Mouse (Mus musculus) midbrain, embryonic 10.5 days (tissue): ENCODE data around the gene Shld1. TPM values are rescaled to one million over a fixed set of nuclear protein-coding genes. Genes with fewer than 3 reads are reported as not detected.

ENCODE experiments used
- DNase-seq: peaks from one replicate; pipeline ENCODE4 v3.0.0-alpha.2; 2017; ENCODE audit warnings: low spot score
- H3K27ac ChIP-seq: fragments of 300-500 bp; sonication (generic); replicated peaks from 2 replicates; pipeline ENCODE4 v1.5.1; 2016; ENCODE audit warnings: mild to moderate bottlenecking
- H3K27me3 ChIP-seq: fragments of 300-500 bp; sonication (generic); 2 replicates; pipeline ENCODE4 v1.6.1; 2016; ENCODE audit warnings: low read depth, mild to moderate bottlenecking; ENCODE audit not compliant: poor library complexity, severe bottlenecking
- H3K36me3 ChIP-seq: fragments of 300-500 bp; sonication (generic); 2 replicates; pipeline ENCODE4 v1.6.1; 2016; ENCODE audit warnings: mild to moderate bottlenecking, moderate library complexity
- H3K4me1 ChIP-seq: fragments of 300-500 bp; sonication (generic); 2 replicates; pipeline ENCODE4 v1.6.1; 2016
- H3K4me3 ChIP-seq: fragments of 300-500 bp; sonication (generic); 2 replicates; pipeline ENCODE4 v1.5.1; 2016; ENCODE audit warnings: mild to moderate bottlenecking, moderate library complexity
- H3K9me3 ChIP-seq: fragments of 300-500 bp; sonication (generic); replicated peaks from 2 replicates; pipeline ENCODE4 v1.6.1; 2016; ENCODE audit warnings: mild to moderate bottlenecking
- WGBS: fragments of 180-500 bp; shearing (Covaris S2); methylation state at CpG from one replicate; pipeline ENCODE4 v1.1.7; 2016; 5-methylcytosine and 5-hydroxymethylcytosine counted together
- polyA plus RNA-seq: library from polyadenylated mRNA; unstranded; fragments of >200 nt; fragmentation: Nextera tagmentation; extraction: Ambion mirVana; gene quantifications from 2 replicates; pipeline ENCODE4 v1.2.1, GENCODE M21; 2016

Gene Shld1
- polyA plus RNA-seq, 1 experiment from 2014 or later = 16.4 TPM

- Histone ChIP-seq H3K4me1 (peaks cover 9% of the 10 kb centered on the region), H3K9me3 (no peaks in the 10 kb centered on the region), H3K36me3 (no peaks in the 10 kb centered on the region), H3K27me3 (no peaks in the 10 kb centered on the region), H3K4me3 (no peak overlapping the region), H3K27ac (no peak overlapping the region)
- no peak for DNase-seq
- WGBS = 92% methylated on average over 5 of the region's 5 CpGs
Measured at GRCm38 (mm10) chr2:132744866-132745265, 58.1 kb downstream of the Shld1 start.

- Histone ChIP-seq H3K27me3 (no peaks in the 10 kb centered on the region), H3K27ac (no peak overlapping the region), H3K36me3 (no peaks in the 10 kb centered on the region), H3K4me3 (no peak overlapping the region), H3K9me3 (no peaks in the 10 kb centered on the region), H3K4me1 (peaks cover 9% of the 10 kb centered on the region)
- 83% methylated on average over 3 of the region's 3 CpGs for WGBS
- DNase-seq = no peak
Measured at GRCm38 (mm10) chr2:132746108-132746507, 59.4 kb downstream of the Shld1 start.

GRCm38 (mm10) chr2:132750726-132751125 is 64.0 kb downstream of the Shld1 start:
- H3K27me3 ChIP-seq = no peaks in the 10 kb centered on the region
- no peaks in the 10 kb centered on the region for H3K9me3 ChIP-seq
- H3K36me3 ChIP-seq = no peaks in the 10 kb centered on the region
- H3K27ac ChIP-seq = no peak overlapping the region
- peaks cover 9% of the 10 kb centered on the region for H3K4me1 ChIP-seq
- no peak for DNase-seq
- H3K4me3 ChIP-seq = no peak overlapping the region

GRCm38 (mm10) chr2:132751141-132752066 is 64.7 kb downstream of the Shld1 start:
- H3K27ac ChIP-seq = no peak overlapping the region
- 70% methylated on average over 15 of the region's 15 CpGs for WGBS
- H3K27me3 ChIP-seq = no peaks in the 10 kb centered on the region
- peaks cover 9% of the 10 kb centered on the region for H3K4me1 ChIP-seq
- no peak for DNase-seq
- H3K4me3 ChIP-seq = no peak overlapping the region
- no peaks in the 10 kb centered on the region for H3K9me3 ChIP-seq
- H3K36me3 ChIP-seq = no peaks in the 10 kb centered on the region

- H3K4me3 ChIP-seq = no peak overlapping the region
- no peaks in the 10 kb centered on the region for H3K9me3 ChIP-seq
- no peaks in the 10 kb centered on the region for H3K36me3 ChIP-seq
- H3K27me3 ChIP-seq = no peaks in the 10 kb centered on the region
- no peak for DNase-seq
- 86% methylated on average over 2 of the region's 2 CpGs for WGBS
- H3K27ac ChIP-seq = no peak overlapping the region
- peaks cover 9% of the 10 kb centered on the region for H3K4me1 ChIP-seq
Measured at GRCm38 (mm10) chr2:132752398-132752797, 65.7 kb downstream of the Shld1 start.

GRCm38 (mm10) chr2:132753137-132753536 is 66.4 kb downstream of the Shld1 start:
- Histone ChIP-seq H3K27me3 (no peaks in the 10 kb centered on the region), H3K36me3 (no peaks in the 10 kb centered on the region), H3K4me1 (peaks cover 9% of the 10 kb centered on the region), H3K4me3 (no peak overlapping the region), H3K27ac (no peak overlapping the region), H3K9me3 (no peaks in the 10 kb centered on the region)
- WGBS = 79% methylated on average over 3 of the region's 3 CpGs
- DNase-seq = no peak

- Histone ChIP-seq H3K4me1 (0 out of 2 replicates have a peak, but pooled peaks cover 3% of the 10 kb centered on the region), H3K27me3 (no peaks in the 10 kb centered on the region), H3K9me3 (no peaks in the 10 kb centered on the region), H3K4me3 (no peak overlapping the region), H3K27ac (no peak overlapping the region), H3K36me3 (no peaks in the 10 kb centered on the region)
- WGBS = 73% methylated on average over 5 of the region's 5 CpGs
- no peak for DNase-seq
Measured at GRCm38 (mm10) chr2:132757911-132758310, 71.2 kb downstream of the Shld1 start.

DNA sequence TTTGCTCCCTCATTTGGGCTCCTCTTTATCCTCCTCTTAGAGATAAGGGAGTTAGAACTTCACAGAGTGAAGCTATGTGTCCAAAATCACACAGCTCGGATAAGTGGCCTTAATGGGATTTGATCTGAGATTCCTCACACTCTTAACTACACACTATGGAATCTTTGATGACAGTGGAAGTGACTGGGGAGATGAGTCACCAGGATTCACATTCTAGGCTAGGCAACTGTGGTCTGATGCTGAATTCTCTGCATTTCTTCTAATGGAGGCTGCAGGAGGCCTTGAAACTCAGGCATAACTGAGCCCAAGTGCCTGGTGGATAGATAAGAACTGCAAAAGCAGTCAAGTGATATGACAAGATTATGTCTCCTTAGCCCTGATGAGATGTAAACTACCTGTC is 84.1 kb downstream of the Shld1 start:
- no peaks in the 10 kb centered on the region for H3K27me3 ChIP-seq
- H3K9me3 ChIP-seq = no peaks in the 10 kb centered on the region
- H3K27ac ChIP-seq = no peak overlapping the region
- no peak overlapping the region for H3K4me3 ChIP-seq
- no peaks in the 10 kb centered on the region for H3K36me3 ChIP-seq
- WGBS = 78% methylated on average over 1 of the region's 1 CpGs
- H3K4me1 ChIP-seq = no peaks in the 10 kb centered on the region
- DNase-seq = no peak

GRCm38 (mm10) chr2:132780978-132781377 is 94.2 kb downstream of the Shld1 start, which contains the start of gene Chgb:
Gene Chgb, plus strand, starts transcription at chr2:132781278.
- peak within 1 kb of the TSS; percentile 81 for H3K27ac ChIP-seq
- H3K9me3 ChIP-seq = no peaks in the 10 kb centered on the region
- no peaks in the 10 kb centered on the region for H3K36me3 ChIP-seq
- peak within 1 kb of the TSS; percentile 64 for H3K4me3 ChIP-seq
- H3K4me1 ChIP-seq = peaks cover 23% of the 10 kb centered on the region
- 15% methylated on average over 4 of the region's 4 CpGs for WGBS
- no peaks in the 10 kb centered on the region for H3K27me3 ChIP-seq
- no peak for DNase-seq

DNA sequence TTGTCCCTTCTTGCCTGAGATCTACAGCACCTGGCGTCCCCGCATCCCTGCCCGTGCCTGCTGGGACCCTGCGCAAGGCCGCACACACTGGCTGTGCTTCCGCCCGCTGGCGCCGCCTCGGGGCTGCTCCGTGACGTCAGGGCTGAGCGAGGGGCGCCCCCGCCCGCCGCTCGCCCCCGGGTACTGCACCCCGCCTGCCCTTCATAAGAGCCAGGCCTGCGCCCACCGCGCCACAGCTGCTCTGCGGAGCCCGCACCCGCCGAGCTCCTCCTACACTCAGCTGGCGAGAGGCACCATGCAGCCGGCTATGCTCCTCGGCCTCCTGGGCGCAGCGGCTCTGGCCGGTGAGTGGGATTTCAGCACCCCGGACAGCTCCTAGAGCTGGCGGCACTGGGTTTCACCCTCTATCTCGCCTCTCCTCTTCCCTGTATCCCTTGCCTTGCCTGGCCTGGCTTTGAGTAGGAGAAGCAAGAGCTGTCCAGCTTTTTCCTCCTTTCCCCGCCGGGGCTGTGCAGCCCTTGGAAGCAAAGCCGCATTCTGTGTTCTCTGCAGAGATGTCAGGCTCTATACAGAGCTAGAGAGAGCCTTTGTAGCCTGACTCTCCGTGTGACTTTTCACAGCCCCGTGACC is 94.8 kb downstream of the Shld1 start:
- Histone ChIP-seq H3K27me3 (no peaks in the 10 kb centered on the region), H3K4me1 (peaks cover 22% of the 10 kb centered on the region), H3K27ac (peak overlapping the region; percentile 81), H3K9me3 (no peaks in the 10 kb centered on the region), H3K4me3 (peak overlapping the region; percentile 64), H3K36me3 (no peaks in the 10 kb centered on the region)
- WGBS = under 1% methylated on average over 39 of the region's 41 CpGs
- peak; percentile 94 for DNase-seq

DNA sequence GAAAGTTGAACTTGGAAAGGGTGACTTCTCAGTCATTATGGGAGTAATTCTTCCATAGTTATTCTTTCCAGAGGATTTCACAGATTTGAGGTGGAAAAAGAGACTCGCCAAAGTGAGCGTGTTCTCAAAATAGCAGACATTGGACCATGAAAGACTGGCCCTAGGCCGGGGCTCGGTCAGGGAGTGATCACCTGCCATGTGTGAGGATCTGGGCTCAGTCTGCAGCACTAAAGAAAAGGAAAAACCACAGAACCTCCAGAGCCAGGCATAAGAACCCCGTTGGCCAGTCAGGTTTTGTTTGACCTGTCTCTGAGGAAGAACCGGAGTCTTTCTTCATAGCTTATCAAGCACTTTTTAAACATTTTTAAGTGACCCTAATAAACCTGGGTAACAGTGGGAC is 97.3 kb downstream of the Shld1 start:
- WGBS = 86% methylated on average over 6 of the region's 6 CpGs
- no peaks in the 10 kb centered on the region for H3K27me3 ChIP-seq
- DNase-seq = no peak
- H3K36me3 ChIP-seq = no peaks in the 10 kb centered on the region
- H3K4me3 ChIP-seq = no peak overlapping the region
- H3K4me1 ChIP-seq = peaks cover 14% of the 10 kb centered on the region
- no peaks in the 10 kb centered on the region for H3K9me3 ChIP-seq
- H3K27ac ChIP-seq = no peak overlapping the region

GRCm38 (mm10) chr2:132793441-132794203 is 106.9 kb downstream of the Shld1 start:
- Histone ChIP-seq H3K9me3 (no peaks in the 10 kb centered on the region), H3K4me3 (no peak overlapping the region), H3K4me1 (no peaks in the 10 kb centered on the region), H3K36me3 (0 out of 2 replicates have a peak, but pooled peaks cover 2% of the 10 kb centered on the region), H3K27me3 (no peaks in the 10 kb centered on the region), H3K27ac (no peak overlapping the region)
- WGBS = 89% methylated on average over 19 of the region's 19 CpGs
- DNase-seq = no peak
